Mouse (Mus musculus) brown adipose tissue, adult 24 weeks (tissue): ENCODE data around the gene Ube2u. TPM values are rescaled to one million over a fixed set of nuclear protein-coding genes. Genes with fewer than 3 reads are reported as not detected.
"Not testable (repeated sequence)": the region's sequence is repeated elsewhere in the genome, so short reads cannot be mapped to it uniquely, and the experiment has no call there.

ENCODE experiments used
- H3K27ac ChIP-seq: fragments of 200-500 bp; replicated peaks from 2 replicates; pipeline ENCODE4 v1.5.1; 2012; ENCODE audit warnings: low read depth, mild to moderate bottlenecking, low read length
- H3K4me1 ChIP-seq: fragments of 200-500 bp; 2 replicates; pipeline ENCODE4 v1.6.1; 2012; ENCODE audit warnings: low read length, mixed read lengths; ENCODE audit not compliant: control insufficient read depth, insufficient read depth, insufficient read length
- H3K4me3 ChIP-seq: fragments of 200-500 bp; 2 replicates; pipeline ENCODE4 v1.5.1; 2012; ENCODE audit warnings: low read depth, mild to moderate bottlenecking, low read length, moderate library complexity; ENCODE audit not compliant: insufficient read depth
- polyA plus RNA-seq: library from polyadenylated mRNA; stranded (reverse); fragments of >200 nt; gene quantifications from 2 replicates; pipeline ENCODE4 v1.2.4, GENCODE M21; 2012; ENCODE audit not compliant: missing spikeins, insufficient read depth, insufficient read length

Gene Ube2u
- not detected in 2 replicates for polyA plus RNA-seq

- no peak within 1 kb of the TSS for H3K27ac ChIP-seq
- 0 out of 2 replicates have a peak within 1 kb of the TSS, but pooled peaks have one; percentile 5 for H3K4me3 ChIP-seq
Observed at GRCm38 (mm10) chr4:100478592-100479321, at the start of gene Ube2u. Gene Ube2u, plus strand, starts transcription at chr4:100478849.

GRCm38 (mm10) chr4:100429371-100429900 lies 49.2 kb upstream of the Ube2u start:
- no peak overlapping the region for H3K27ac ChIP-seq
- H3K4me3 ChIP-seq, result no peak overlapping the region; the same call in 1 of the 2 replicates
- H3K4me1 ChIP-seq, result no peaks in the 10 kb centered on the region

More at GRCm38 (mm10) chr4:100478592-100479321, at the start of gene Ube2u:
- no peaks in the 10 kb centered on the region for H3K4me1 ChIP-seq

GRCm38 (mm10) chr4:100435281-100436168 lies 43.1 kb upstream of the Ube2u start:
- no peak overlapping the region for H3K27ac ChIP-seq
- no peaks in the 10 kb centered on the region for H3K4me1 ChIP-seq
- no peak overlapping the region for H3K4me3 ChIP-seq

- H3K27ac ChIP-seq, result no peak overlapping the region
- H3K4me3 ChIP-seq, result no peak overlapping the region
- H3K4me1 ChIP-seq, result no peaks in the 10 kb centered on the region
Observed at GRCm38 (mm10) chr4:100436169-100436547, 42.5 kb upstream of the Ube2u start.

GRCm38 (mm10) chr4:100446897-100447296 lies 31.8 kb upstream of the Ube2u start:
- H3K4me3 ChIP-seq, result no peak overlapping the region
- H3K4me1 ChIP-seq, result no peaks in the 10 kb centered on the region
- H3K27ac ChIP-seq, result no peak overlapping the region

GRCm38 (mm10) chr4:100462493-100463120 lies 16.0 kb upstream of the Ube2u start:
- Histone ChIP-seq H3K4me1 (no peaks in the 10 kb centered on the region), H3K27ac (no peak overlapping the region), H3K4me3 (no peak overlapping the region)

GRCm38 (mm10) chr4:100488447-100488846 lies 9.8 kb downstream of the Ube2u start:
- Histone ChIP-seq H3K27ac (no peak overlapping the region), H3K4me1 (no peaks in the 10 kb centered on the region), H3K4me3 (no peak overlapping the region)

- H3K4me3 ChIP-seq, result no peak overlapping the region
- H3K27ac ChIP-seq, result no peak overlapping the region
- H3K4me1 ChIP-seq, result no peaks in the 10 kb centered on the region
Observed at GRCm38 (mm10) chr4:100495176-100495575, 16.5 kb downstream of the Ube2u start.

GRCm38 (mm10) chr4:100496521-100496920 lies 17.9 kb downstream of the Ube2u start:
- H3K4me1 ChIP-seq, result no peaks in the 10 kb centered on the region
- no peak overlapping the region for H3K4me3 ChIP-seq
- H3K27ac ChIP-seq, result no peak overlapping the region

- Histone ChIP-seq H3K4me1 (no peaks in the 10 kb centered on the region), H3K4me3 (no peak overlapping the region)
Observed at GRCm38 (mm10) chr4:100498192-100498591, 19.5 kb downstream of the Ube2u start.

GRCm38 (mm10) chr4:100499037-100499601 lies 20.5 kb downstream of the Ube2u start:
- not testable (repeated sequence) for H3K4me1 ChIP-seq, H3K27ac ChIP-seq, H3K4me3 ChIP-seq

More at GRCm38 (mm10) chr4:100498192-100498591, 19.5 kb downstream of the Ube2u start:
- H3K27ac ChIP-seq, result no peak overlapping the region

GRCm38 (mm10) chr4:100503337-100503736 lies 24.7 kb downstream of the Ube2u start:
- Histone ChIP-seq H3K27ac (no peak overlapping the region), H3K4me1 (no peaks in the 10 kb centered on the region), H3K4me3 (no peak overlapping the region)

- Histone ChIP-seq H3K4me1 (no peaks in the 10 kb centered on the region), H3K27ac (no peak overlapping the region), H3K4me3 (no peak overlapping the region)
Observed at GRCm38 (mm10) chr4:100517646-100518045, 39.0 kb downstream of the Ube2u start.

GRCm38 (mm10) chr4:100522534-100522933 lies 43.9 kb downstream of the Ube2u start:
- no peak overlapping the region for H3K27ac ChIP-seq
- no peaks in the 10 kb centered on the region for H3K4me1 ChIP-seq
- no peak overlapping the region for H3K4me3 ChIP-seq
